Mouse (Mus musculus): ENCODE results near the gene Wdr4.

Wdr4 gene

DNA sequence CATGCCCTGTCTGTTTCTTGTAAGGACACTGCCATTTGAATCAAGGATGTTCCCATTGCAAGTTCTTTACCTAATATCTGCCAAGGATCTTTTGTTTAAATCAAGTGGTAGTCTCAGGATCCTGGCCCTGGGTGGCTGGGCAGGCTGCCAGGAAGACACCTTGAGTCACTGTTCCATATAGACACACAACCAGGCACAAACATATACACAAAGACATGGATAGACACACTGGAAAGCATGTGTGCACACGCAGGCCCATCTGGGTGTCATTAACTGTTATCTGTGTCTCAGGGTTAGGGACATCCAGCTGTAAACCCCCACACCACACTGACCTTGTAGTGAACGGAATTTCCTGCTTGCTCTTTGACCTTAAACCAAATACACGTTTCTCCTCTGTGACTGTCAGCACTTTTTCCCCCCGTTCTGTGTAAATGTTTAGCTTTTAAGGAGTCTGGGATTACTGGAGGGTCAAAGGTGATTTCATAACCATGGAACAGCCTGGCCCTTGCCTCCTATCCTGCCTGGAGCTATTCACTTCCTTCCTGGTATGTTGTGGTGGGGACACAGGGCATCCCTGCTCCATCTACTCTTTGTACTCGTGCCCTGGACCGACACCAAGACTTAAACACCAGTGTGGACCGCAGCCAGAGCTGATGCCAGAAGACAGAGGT, 74.6 kb downstream of the Wdr4 start:
- DNase-seq (ENCODE audit: low spot score in 2 of 2): no peak

Measured in right cerebral cortex, postnatal 10 days (tissue).